Mouse (Mus musculus): ENCODE measurements around the gene 2210017I01Rik. TPM values are rescaled to one million over a fixed set of nuclear protein-coding genes. Genes with fewer than 3 reads are reported as not detected.

The 2210017I01Rik gene
- polyA plus RNA-seq, 1 experiment from 2014 or later = not detected

- no peaks in the 10 kb centered on the region for H3K4me1 ChIP-seq (replicated peaks; ENCODE audit: control insufficient read depth, insufficient read depth, low read length)
- ATAC-seq (replicated peaks; ENCODE audit: low FRiP score) = no peak
These were observed 33.7 kb downstream of the 2210017I01Rik start, which contains the start of gene Ivl for GRCm38 (mm10) chr3:92573449-92574041. Ivl (minus strand) TSS chr3:92573735.

GRCm38 (mm10) chr3:92572514-92573155 is 34.7 kb downstream of the 2210017I01Rik start:
- WGBS = 45% methylated on average over 2 of the region's 2 CpGs
- H3K9ac ChIP-seq (ENCODE audit: low read depth, low read length) = no peak overlapping the region
- H3K27ac ChIP-seq (ENCODE audit: low read depth, low read length) = no peak overlapping the region
- ATAC-seq (replicated peaks; ENCODE audit: low FRiP score) (no peak), DNase-seq (ENCODE audit: low spot score) (no peak)
- H3K36me3 ChIP-seq (ENCODE audit: control insufficient read depth, insufficient read depth, low read length) = no peaks in the 10 kb centered on the region
- no peak overlapping the region for H3K4me3 ChIP-seq (ENCODE audit: low read depth, low read length)
- H3K9me3 ChIP-seq (ENCODE audit: control insufficient read depth, low read length) = no peaks in the 10 kb centered on the region
- no peak overlapping the region for H3K4me2 ChIP-seq
- no peaks in the 10 kb centered on the region for H3K4me1 ChIP-seq (replicated peaks; ENCODE audit: control insufficient read depth, insufficient read depth, low read length)
- H3K27me3 ChIP-seq (replicated peaks; ENCODE audit: control insufficient read depth, insufficient read depth, low read length) = no peaks in the 10 kb centered on the region

More at GRCm38 (mm10) chr3:92573449-92574041, 33.7 kb downstream of the 2210017I01Rik start, which contains the start of gene Ivl:
- Histone ChIP-seq H3K4me2 (no peak within 1 kb of the TSS), H3K4me3 (ENCODE audit: low read depth, low read length) (no peak within 1 kb of the TSS), H3K36me3 (ENCODE audit: control insufficient read depth, insufficient read depth, low read length) (no peaks in the 10 kb centered on the region), H3K27me3 (replicated peaks; ENCODE audit: control insufficient read depth, insufficient read depth, low read length) (no peaks in the 10 kb centered on the region), H3K9ac (ENCODE audit: low read depth, low read length) (no peak within 1 kb of the TSS), H3K9me3 (ENCODE audit: control insufficient read depth, low read length) (no peaks in the 10 kb centered on the region), H3K27ac (ENCODE audit: low read depth, low read length) (no peak within 1 kb of the TSS)
- DNase-seq (ENCODE audit: low spot score) = no peak
- 55% methylated on average over 1 of the region's 1 CpGs for WGBS

- H3K27me3 ChIP-seq (replicated peaks; ENCODE audit: control insufficient read depth, insufficient read depth, low read length) = no peaks in the 10 kb centered on the region
- no peaks in the 10 kb centered on the region for H3K36me3 ChIP-seq (ENCODE audit: control insufficient read depth, insufficient read depth, low read length)
- ATAC-seq (replicated peaks; ENCODE audit: low FRiP score) = no peak
- H3K9me3 ChIP-seq (ENCODE audit: control insufficient read depth, low read length) = no peaks in the 10 kb centered on the region
- 87% methylated on average over 2 of the region's 2 CpGs for WGBS
- H3K4me1 ChIP-seq (replicated peaks; ENCODE audit: control insufficient read depth, insufficient read depth, low read length) = no peaks in the 10 kb centered on the region
- H3K4me3 ChIP-seq (ENCODE audit: low read depth, low read length) = no peak overlapping the region
- H3K4me2 ChIP-seq = no peak overlapping the region
- H3K9ac ChIP-seq (ENCODE audit: low read depth, low read length) = no peak overlapping the region
- DNase-seq (ENCODE audit: low spot score) = no peak
- H3K27ac ChIP-seq (ENCODE audit: low read depth, low read length) = no peak overlapping the region
These were observed 38.5 kb downstream of the 2210017I01Rik start for GRCm38 (mm10) chr3:92568752-92569151.

GRCm38 (mm10) chr3:92565418-92565817 is 41.9 kb downstream of the 2210017I01Rik start:
- H3K27ac ChIP-seq (ENCODE audit: low read depth, low read length) = no peak overlapping the region
- no peak overlapping the region for H3K4me3 ChIP-seq (ENCODE audit: low read depth, low read length)
- H3K36me3 ChIP-seq (ENCODE audit: control insufficient read depth, insufficient read depth, low read length) = no peaks in the 10 kb centered on the region
- ATAC-seq (replicated peaks; ENCODE audit: low FRiP score) (no peak), DNase-seq (ENCODE audit: low spot score) (no peak)
- no peaks in the 10 kb centered on the region for H3K9me3 ChIP-seq (ENCODE audit: control insufficient read depth, low read length)
- H3K27me3 ChIP-seq (replicated peaks; ENCODE audit: control insufficient read depth, insufficient read depth, low read length) = no peaks in the 10 kb centered on the region
- no peaks in the 10 kb centered on the region for H3K4me1 ChIP-seq (replicated peaks; ENCODE audit: control insufficient read depth, insufficient read depth, low read length)
- H3K4me2 ChIP-seq = no peak overlapping the region
- H3K9ac ChIP-seq (ENCODE audit: low read depth, low read length) = no peak overlapping the region

Other genes starting within 250 kb of the 2210017I01Rik start
- not detected in 2 replicates for gene Sprr2f, start 242.3 kb downstream of the 2210017I01Rik start, polyA plus RNA-seq (2014; fragmentation: Nextera tagmentation; extraction: Ambion mirVana)
- gene Sprr2h, start 221.8 kb downstream of the 2210017I01Rik start, polyA plus RNA-seq (2014; fragmentation: Nextera tagmentation; extraction: Ambion mirVana) = not detected in 2 replicates
- not detected in 2 replicates for gene Sprr2i, start 199.5 kb downstream of the 2210017I01Rik start, polyA plus RNA-seq (2014; fragmentation: Nextera tagmentation; extraction: Ambion mirVana)
- not detected in 2 replicates for gene Sprr2j-ps, start 189.4 kb downstream of the 2210017I01Rik start, polyA plus RNA-seq (2014; fragmentation: Nextera tagmentation; extraction: Ambion mirVana)
- gene Gm9774, start 178.1 kb downstream of the 2210017I01Rik start, polyA plus RNA-seq (2014; fragmentation: Nextera tagmentation; extraction: Ambion mirVana) = 7.2 and 9.1 TPM in 2 replicates
- not detected in 2 replicates for gene Sprr2k, start 174.9 kb downstream of the 2210017I01Rik start, polyA plus RNA-seq (2014; fragmentation: Nextera tagmentation; extraction: Ambion mirVana)
- not detected in 2 replicates for gene Sprr1b, start 168.7 kb downstream of the 2210017I01Rik start, polyA plus RNA-seq (2014; fragmentation: Nextera tagmentation; extraction: Ambion mirVana)
- not detected in 2 replicates for gene Sprr3, start 148.8 kb downstream of the 2210017I01Rik start, polyA plus RNA-seq (2014; fragmentation: Nextera tagmentation; extraction: Ambion mirVana)
- not detected in 2 replicates for gene Sprr1a, start 121.6 kb downstream of the 2210017I01Rik start, polyA plus RNA-seq (2014; fragmentation: Nextera tagmentation; extraction: Ambion mirVana)
- not detected in 2 replicates for gene Sprr4, start 107.0 kb downstream of the 2210017I01Rik start, polyA plus RNA-seq (2014; fragmentation: Nextera tagmentation; extraction: Ambion mirVana)
- gene 2310046K23Rik, start 73.0 kb downstream of the 2210017I01Rik start, polyA plus RNA-seq (2014; fragmentation: Nextera tagmentation; extraction: Ambion mirVana) = not detected in 2 replicates
- 0.08 TPM in 1 of 2 replicates, not detected in the other for gene Ivl, start 33.8 kb downstream of the 2210017I01Rik start, polyA plus RNA-seq (2014; fragmentation: Nextera tagmentation; extraction: Ambion mirVana)
- gene Smcp, start 18.5 kb downstream of the 2210017I01Rik start, polyA plus RNA-seq (2014; fragmentation: Nextera tagmentation; extraction: Ambion mirVana) = 0.22 TPM in 1 of 2 replicates, not detected in the other
- gene Lce6a, start 14.2 kb upstream of the 2210017I01Rik start, polyA plus RNA-seq (2014; fragmentation: Nextera tagmentation; extraction: Ambion mirVana) = not detected in 2 replicates
- not detected in 2 replicates for gene Lce1a1, start 40.8 kb upstream of the 2210017I01Rik start, polyA plus RNA-seq (2014; fragmentation: Nextera tagmentation; extraction: Ambion mirVana)
- gene Lce1b, start 49.4 kb upstream of the 2210017I01Rik start, polyA plus RNA-seq (2014; fragmentation: Nextera tagmentation; extraction: Ambion mirVana) = not detected in 2 replicates
- not detected in 2 replicates for gene Lce1a2, start 62.8 kb upstream of the 2210017I01Rik start, polyA plus RNA-seq (2014; fragmentation: Nextera tagmentation; extraction: Ambion mirVana)
- not detected in 2 replicates for gene Lce1c, start 71.8 kb upstream of the 2210017I01Rik start, polyA plus RNA-seq (2014; fragmentation: Nextera tagmentation; extraction: Ambion mirVana)
- gene Lce1d, start 79.7 kb upstream of the 2210017I01Rik start, polyA plus RNA-seq (2014; fragmentation: Nextera tagmentation; extraction: Ambion mirVana) = not detected in 2 replicates
- gene Lce1e, start 101.6 kb upstream of the 2210017I01Rik start, polyA plus RNA-seq (2014; fragmentation: Nextera tagmentation; extraction: Ambion mirVana) = not detected in 2 replicates
- gene Lce1f, start 112.9 kb upstream of the 2210017I01Rik start, polyA plus RNA-seq (2014; fragmentation: Nextera tagmentation; extraction: Ambion mirVana) = not detected in 2 replicates
- gene Gm38119, start 131.6 kb upstream of the 2210017I01Rik start, polyA plus RNA-seq (2014; fragmentation: Nextera tagmentation; extraction: Ambion mirVana) = not detected in 2 replicates
- not detected in 2 replicates for gene Lce1g, start 144.8 kb upstream of the 2210017I01Rik start, polyA plus RNA-seq (2014; fragmentation: Nextera tagmentation; extraction: Ambion mirVana)
- gene Lce1h, start 157.6 kb upstream of the 2210017I01Rik start, polyA plus RNA-seq (2014; fragmentation: Nextera tagmentation; extraction: Ambion mirVana) = not detected in 2 replicates
- not detected in 2 replicates for gene Lce1i, start 171.4 kb upstream of the 2210017I01Rik start, polyA plus RNA-seq (2014; fragmentation: Nextera tagmentation; extraction: Ambion mirVana)
- gene Lce1j, start 183.0 kb upstream of the 2210017I01Rik start, polyA plus RNA-seq (2014; fragmentation: Nextera tagmentation; extraction: Ambion mirVana) = not detected in 2 replicates
- not detected in 2 replicates for gene Lce1k, start 200.4 kb upstream of the 2210017I01Rik start, polyA plus RNA-seq (2014; fragmentation: Nextera tagmentation; extraction: Ambion mirVana)
- not detected in 2 replicates for gene Kprp, start 219.8 kb upstream of the 2210017I01Rik start, polyA plus RNA-seq (2014; fragmentation: Nextera tagmentation; extraction: Ambion mirVana)
- gene Lce1l, start 243.8 kb upstream of the 2210017I01Rik start, polyA plus RNA-seq (2014; fragmentation: Nextera tagmentation; extraction: Ambion mirVana) = not detected in 2 replicates

Data from liver, embryonic 11.5 days (tissue).